Mouse (Mus musculus): ENCODE data around the gene Coq8b.

Coq8b gene

GRCm38 (mm10) chr7:27232781-27233281 lies at the start of gene Coq8b:
Gene Coq8b, plus strand, starts transcription at chr7:27233023.
- peak; percentile 96 for DNase-seq

GRCm38 (mm10) chr7:27184964-27185363 lies 47.9 kb upstream of the Coq8b start:
- DNase-seq = peak; percentile 52

GRCm38 (mm10) chr7:27185986-27186385 lies 46.8 kb upstream of the Coq8b start:
- DNase-seq = no peak

- DNase-seq = no peak
Observed at GRCm38 (mm10) chr7:27189271-27189931, 43.4 kb upstream of the Coq8b start.

GRCm38 (mm10) chr7:27192434-27192833 lies 40.4 kb upstream of the Coq8b start:
- DNase-seq = no peak

GRCm38 (mm10) chr7:27193731-27194130 lies 39.1 kb upstream of the Coq8b start:
- DNase-seq = no peak

GRCm38 (mm10) chr7:27195681-27196611 lies 36.9 kb upstream of the Coq8b start, which contains the start of the genes BC024978 and Snrpa:
Gene BC024978, plus strand, starts transcription at chr7:27195781.
Gene Snrpa, minus strand, starts transcription at chr7:27196271.
- peak; percentile 97 for DNase-seq

- DNase-seq = no peak
Observed at GRCm38 (mm10) chr7:27197136-27197535, 35.7 kb upstream of the Coq8b start.

- DNase-seq = no peak
Observed at GRCm38 (mm10) chr7:27197634-27198033, 35.2 kb upstream of the Coq8b start.

GRCm38 (mm10) chr7:27198355-27198754 lies 34.5 kb upstream of the Coq8b start:
- DNase-seq = no peak

- DNase-seq = no peak
Observed at GRCm38 (mm10) chr7:27198779-27199178, 34.0 kb upstream of the Coq8b start.

- DNase-seq = no peak
Observed at GRCm38 (mm10) chr7:27203730-27204449, 28.9 kb upstream of the Coq8b start.

GRCm38 (mm10) chr7:27212626-27213025 lies 20.2 kb upstream of the Coq8b start:
- DNase-seq = no peak

GRCm38 (mm10) chr7:27218586-27218985 lies 14.2 kb upstream of the Coq8b start:
- DNase-seq = no peak

GRCm38 (mm10) chr7:27219937-27220336 lies 12.9 kb upstream of the Coq8b start:
- DNase-seq = no peak

GRCm38 (mm10) chr7:27221939-27222338 lies 10.9 kb upstream of the Coq8b start:
- no peak for DNase-seq

- no peak for DNase-seq
Observed at GRCm38 (mm10) chr7:27222538-27222937, 10.3 kb upstream of the Coq8b start.

- peak; percentile 19 for DNase-seq
Observed at GRCm38 (mm10) chr7:27224877-27225575, 7.8 kb upstream of the Coq8b start.

- DNase-seq = no peak
Observed at GRCm38 (mm10) chr7:27227276-27227675, 5.5 kb upstream of the Coq8b start.

GRCm38 (mm10) chr7:27227676-27228075 lies 5.1 kb upstream of the Coq8b start:
- DNase-seq = no peak

- DNase-seq = peak; percentile 95
Observed at GRCm38 (mm10) chr7:27228281-27228821, 4.5 kb upstream of the Coq8b start, which contains the start of gene Itpkc. Gene Itpkc, minus strand, starts transcription at chr7:27228661.

- no peak for DNase-seq
Observed at GRCm38 (mm10) chr7:27228865-27229264, 4.0 kb upstream of the Coq8b start.

All from kidney, postnatal 10 days (tissue).